Mouse (Mus musculus): ENCODE data around the gene Myo3b. TPM values are rescaled to one million over a fixed set of nuclear protein-coding genes. Genes with fewer than 3 reads are reported as not detected.
"Not testable (repeated sequence)": the region's sequence is repeated elsewhere in the genome, so short reads cannot be mapped to it uniquely, and the experiment has no call there.

The Myo3b gene
- polyA plus RNA-seq (2015; fragmentation: Nextera tagmentation; extraction: Ambion mirVana) = 0.17 and 0.19 TPM in 2 replicates

DNA sequence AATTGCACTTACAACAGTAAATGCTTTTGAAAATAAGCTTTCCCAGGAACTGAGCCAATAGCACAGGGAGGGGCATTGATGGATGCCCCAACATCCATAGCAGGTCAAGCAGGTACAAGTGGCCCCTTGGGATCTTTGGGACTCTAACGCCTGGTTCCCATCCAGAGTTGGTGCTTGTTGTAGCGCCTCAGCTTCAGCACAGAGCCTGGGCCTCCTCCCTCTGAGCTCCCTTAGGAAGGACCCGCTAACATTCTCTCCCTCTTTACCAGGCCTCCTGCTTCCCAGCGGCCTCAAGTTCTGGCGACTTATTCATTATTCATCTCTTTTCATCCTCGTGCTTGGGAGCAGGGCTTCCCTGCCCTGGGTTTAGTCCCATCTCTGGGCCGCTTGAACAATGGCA lies at the start of gene Myo3b:
TSS of gene Myo3b (plus strand) at position 375 of the 400 bp plus-strand sequence.
- WGBS = 24% methylated on average over 7 of the region's 7 CpGs
- Histone ChIP-seq H3K27me3 (no peaks in the 10 kb centered on the region), H3K4me1 (replicated peaks) (peaks cover 11% of the 10 kb centered on the region), H3K36me3 (no peaks in the 10 kb centered on the region), H3K27ac (no peak within 1 kb of the TSS), H3K4me2 (replicated peaks) (peak within 1 kb of the TSS; percentile 33), H3K4me3 (replicated peaks) (no peak within 1 kb of the TSS), H3K9ac (replicated peaks) (0 out of 2 replicates have a peak within 1 kb of the TSS, but pooled peaks have one; percentile 41), H3K9me3 (no peaks in the 10 kb centered on the region)
- no peak for ATAC-seq

DNA sequence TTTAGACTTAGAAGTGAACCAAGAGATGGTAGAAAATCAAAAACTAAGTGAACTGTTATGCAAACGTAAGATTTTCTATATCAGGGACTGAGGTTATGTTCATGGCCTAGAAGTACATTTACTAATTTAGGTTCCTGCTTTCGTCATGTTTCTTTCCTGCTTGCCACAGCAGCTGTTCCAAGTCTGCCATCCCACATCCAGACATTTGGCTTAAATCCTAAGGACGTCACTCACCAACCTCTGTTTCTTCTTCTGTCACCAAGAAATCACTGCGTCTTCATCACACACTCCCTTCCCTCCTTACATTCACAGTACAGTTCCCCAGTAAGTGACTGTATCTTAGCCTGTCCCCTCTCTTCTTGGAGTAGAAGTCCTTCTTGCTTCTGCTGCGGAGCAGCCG lies 49.7 kb upstream of the Myo3b start:
- Histone ChIP-seq H3K9me3 (no peaks in the 10 kb centered on the region), H3K27me3 (no peaks in the 10 kb centered on the region), H3K9ac (replicated peaks) (no peak overlapping the region), H3K4me3 (replicated peaks) (no peak overlapping the region), H3K4me1 (replicated peaks) (no peaks in the 10 kb centered on the region), H3K27ac (no peak overlapping the region), H3K4me2 (replicated peaks) (no peak overlapping the region), H3K36me3 (peaks cover 45% of the 10 kb centered on the region)
- no peak for ATAC-seq
- WGBS = 96% methylated on average over 6 of the region's 6 CpGs

GRCm38 (mm10) chr2:69990647-69991046 lies 48.3 kb upstream of the Myo3b start:
- no peaks in the 10 kb centered on the region for H3K4me1 ChIP-seq (replicated peaks)
- H3K9me3 ChIP-seq = no peaks in the 10 kb centered on the region
- ATAC-seq = no peak
- no peaks in the 10 kb centered on the region for H3K27me3 ChIP-seq
- H3K4me2 ChIP-seq (replicated peaks) = no peak overlapping the region
- no peak overlapping the region for H3K9ac ChIP-seq (replicated peaks)
- H3K36me3 ChIP-seq = peaks cover 51% of the 10 kb centered on the region
- 54% methylated on average over 2 of the region's 2 CpGs for WGBS
- no peak overlapping the region for H3K27ac ChIP-seq
- no peak overlapping the region for H3K4me3 ChIP-seq (replicated peaks)

DNA sequence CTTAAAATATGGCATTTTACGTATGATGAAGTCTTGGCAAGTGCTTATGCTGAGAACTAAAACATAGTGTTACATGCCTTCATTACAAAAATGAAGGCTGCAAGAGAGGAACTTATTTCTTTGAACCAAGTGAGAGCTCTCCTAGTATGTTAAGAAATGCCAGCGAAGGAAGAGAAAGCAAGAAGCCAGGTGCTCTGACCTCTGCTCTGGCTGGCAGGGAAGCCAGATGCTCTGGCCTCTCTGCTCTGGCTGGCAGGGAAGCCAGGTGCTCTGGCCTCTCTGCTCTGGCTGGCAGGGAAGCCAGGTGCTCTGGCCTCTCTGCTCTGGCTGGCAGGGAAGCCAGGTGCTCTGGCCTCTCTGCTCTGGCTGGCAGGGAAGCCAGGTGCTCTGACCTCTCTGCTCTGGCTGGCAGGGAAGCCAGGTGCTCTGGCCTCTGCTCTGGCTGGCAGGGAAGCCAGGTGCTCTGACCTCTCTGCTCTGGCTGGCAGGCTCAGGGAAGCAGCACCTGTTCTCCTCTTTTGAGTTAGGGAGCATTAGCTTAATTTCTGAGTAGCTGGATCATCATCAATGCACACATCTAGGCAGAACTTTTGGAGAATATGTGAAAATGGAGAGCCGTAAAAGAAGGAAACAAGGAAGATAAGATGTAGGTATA lies 44.7 kb upstream of the Myo3b start:
- not testable (repeated sequence) for H3K9ac ChIP-seq (replicated peaks); H3K4me2 ChIP-seq (replicated peaks); H3K27ac ChIP-seq; H3K27me3 ChIP-seq; ATAC-seq; H3K4me3 ChIP-seq (replicated peaks); H3K4me1 ChIP-seq (replicated peaks); H3K9me3 ChIP-seq
- peaks cover 51% of the 10 kb centered on the region for H3K36me3 ChIP-seq
- WGBS = 93% methylated on average over 3 of the region's 3 CpGs

GRCm38 (mm10) chr2:69994779-69995178 lies 44.1 kb upstream of the Myo3b start:
- H3K36me3 ChIP-seq = peaks cover 46% of the 10 kb centered on the region
- H3K9ac ChIP-seq (replicated peaks) = no peak overlapping the region
- no peak overlapping the region for H3K4me3 ChIP-seq (replicated peaks)
- no peaks in the 10 kb centered on the region for H3K4me1 ChIP-seq (replicated peaks)
- no peaks in the 10 kb centered on the region for H3K9me3 ChIP-seq
- WGBS = 96% methylated on average over 2 of the region's 2 CpGs
- H3K27me3 ChIP-seq = no peaks in the 10 kb centered on the region
- no peak overlapping the region for H3K27ac ChIP-seq
- no peak for ATAC-seq
- no peak overlapping the region for H3K4me2 ChIP-seq (replicated peaks)

DNA sequence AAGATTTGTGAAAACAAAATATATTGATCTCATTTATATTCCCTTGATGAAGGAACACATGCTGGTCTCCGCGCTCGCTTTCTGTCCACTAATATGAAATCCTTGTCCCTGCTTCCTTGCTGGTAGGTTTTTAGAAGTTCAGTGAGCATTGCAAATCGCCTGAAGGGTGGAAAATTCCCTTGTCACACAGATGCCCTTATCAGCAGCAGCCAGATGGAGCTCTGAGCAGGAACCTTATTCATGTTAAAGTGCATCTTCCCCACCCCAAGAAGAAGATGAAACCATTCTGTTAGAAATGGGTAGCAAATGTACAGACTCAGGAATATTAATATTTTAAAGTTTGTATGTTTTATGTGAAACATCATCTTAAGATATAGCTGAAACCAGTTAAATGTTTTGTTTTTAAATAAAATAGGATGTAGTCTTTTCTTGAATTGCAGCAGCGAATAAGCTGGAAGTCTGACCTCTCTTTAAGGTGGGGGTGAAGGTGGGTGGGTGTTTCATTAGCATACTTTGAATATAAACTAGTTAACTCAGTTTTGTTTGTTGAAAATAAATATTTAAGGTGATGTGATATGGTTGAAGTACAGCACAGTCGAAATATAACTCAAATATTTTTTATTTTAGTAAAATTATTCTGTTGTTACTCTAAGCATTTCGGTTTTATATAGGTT lies 39.7 kb upstream of the Myo3b start:
- H3K4me3 ChIP-seq (replicated peaks) = no peak overlapping the region
- H3K9ac ChIP-seq (replicated peaks) = no peak overlapping the region
- H3K4me1 ChIP-seq (replicated peaks) = no peaks in the 10 kb centered on the region
- no peak overlapping the region for H3K4me2 ChIP-seq (replicated peaks)
- no peak; the same call in 1 of the 2 replicates for ATAC-seq
- H3K27me3 ChIP-seq = no peaks in the 10 kb centered on the region
- no peak overlapping the region for H3K27ac ChIP-seq
- H3K36me3 ChIP-seq = peaks cover 25% of the 10 kb centered on the region
- WGBS = 67% methylated on average over 7 of the region's 7 CpGs
- H3K9me3 ChIP-seq = no peaks in the 10 kb centered on the region

GRCm38 (mm10) chr2:70000316-70000715 lies 38.6 kb upstream of the Myo3b start:
- H3K27ac ChIP-seq = no peak overlapping the region; the same call in 1 of the 2 replicates
- peaks cover 21% of the 10 kb centered on the region for H3K36me3 ChIP-seq
- WGBS = 68% methylated on average over 6 of the region's 6 CpGs
- H3K4me1 ChIP-seq (replicated peaks) = no peaks in the 10 kb centered on the region
- no peak overlapping the region for H3K4me2 ChIP-seq (replicated peaks)
- H3K27me3 ChIP-seq = no peaks in the 10 kb centered on the region
- no peak overlapping the region for H3K4me3 ChIP-seq (replicated peaks)
- ATAC-seq = no peak
- H3K9me3 ChIP-seq = no peaks in the 10 kb centered on the region
- H3K9ac ChIP-seq (replicated peaks) = no peak overlapping the region

DNA sequence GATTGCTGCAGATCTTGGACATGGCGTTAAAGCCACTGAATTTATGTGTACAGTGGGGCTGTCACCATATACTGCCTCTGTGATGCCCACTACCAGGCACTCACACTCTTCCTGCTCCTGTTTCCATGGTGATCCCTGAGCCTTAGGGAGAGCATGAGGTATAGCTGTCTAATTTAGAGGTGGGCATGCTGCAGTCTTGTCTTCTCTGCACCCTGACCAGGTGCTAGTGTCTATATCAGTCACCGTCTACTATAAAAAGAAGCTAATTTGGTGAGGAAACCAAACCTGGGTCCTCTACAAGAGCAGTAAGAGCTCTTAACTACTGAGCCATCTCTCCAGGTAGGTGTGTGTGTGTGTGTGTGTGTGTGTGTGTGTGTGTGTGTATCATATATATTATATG lies 32.4 kb upstream of the Myo3b start:
- Histone ChIP-seq H3K36me3 (peaks cover 22% of the 10 kb centered on the region), H3K4me3 (replicated peaks) (no peak overlapping the region), H3K27ac (no peak overlapping the region), H3K4me1 (replicated peaks) (no peaks in the 10 kb centered on the region), H3K27me3 (no peaks in the 10 kb centered on the region), H3K4me2 (replicated peaks) (no peak overlapping the region), H3K9ac (replicated peaks) (no peak overlapping the region), H3K9me3 (no peaks in the 10 kb centered on the region)
- 93% methylated on average over 2 of the region's 2 CpGs for WGBS
- no peak for ATAC-seq

DNA sequence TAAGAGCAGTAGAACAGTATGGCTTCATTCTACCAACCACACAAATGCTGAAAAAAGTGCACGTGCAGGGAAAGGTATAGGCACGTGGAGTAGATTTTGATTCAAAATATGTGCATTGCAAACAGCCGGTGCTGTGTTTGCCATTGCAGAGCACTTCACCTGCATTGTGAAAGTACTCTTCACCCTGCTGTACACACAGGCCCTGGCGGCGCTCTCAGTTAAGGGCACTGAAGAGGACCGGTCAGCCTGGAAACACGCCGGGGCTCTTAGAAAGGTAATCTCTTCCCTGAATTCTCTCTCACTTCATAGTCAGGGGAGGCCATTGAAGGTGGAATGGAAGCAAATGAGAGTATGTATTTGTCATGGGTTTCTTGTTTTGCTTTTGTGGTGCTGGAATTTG lies 26.0 kb upstream of the Myo3b start:
- H3K9ac ChIP-seq (replicated peaks) = no peak overlapping the region
- no peaks in the 10 kb centered on the region for H3K9me3 ChIP-seq
- ATAC-seq = no peak
- H3K27me3 ChIP-seq = no peaks in the 10 kb centered on the region
- no peak overlapping the region for H3K4me2 ChIP-seq (replicated peaks)
- WGBS = 95% methylated on average over 8 of the region's 8 CpGs
- H3K27ac ChIP-seq = no peak overlapping the region
- H3K4me3 ChIP-seq (replicated peaks) = no peak overlapping the region
- no peaks in the 10 kb centered on the region for H3K4me1 ChIP-seq (replicated peaks)
- H3K36me3 ChIP-seq = peaks cover 30% of the 10 kb centered on the region

GRCm38 (mm10) chr2:70018236-70018635 lies 20.7 kb upstream of the Myo3b start:
- Histone ChIP-seq H3K9ac (replicated peaks) (no peak overlapping the region), H3K36me3 (peaks cover 48% of the 10 kb centered on the region), H3K4me1 (replicated peaks) (no peaks in the 10 kb centered on the region), H3K27ac (no peak overlapping the region), H3K27me3 (no peaks in the 10 kb centered on the region), H3K4me2 (replicated peaks) (no peak overlapping the region), H3K9me3 (no peaks in the 10 kb centered on the region), H3K4me3 (replicated peaks) (no peak overlapping the region)
- no peak for ATAC-seq
- WGBS = 86% methylated on average over 6 of the region's 6 CpGs

GRCm38 (mm10) chr2:70024454-70024853 lies 14.5 kb upstream of the Myo3b start:
- 91% methylated on average over 2 of the region's 2 CpGs for WGBS
- H3K9ac ChIP-seq (replicated peaks) = no peak overlapping the region
- no peaks in the 10 kb centered on the region for H3K4me1 ChIP-seq (replicated peaks)
- 0 out of 2 replicates have a peak, but pooled peaks cover 5% of the 10 kb centered on the region for H3K9me3 ChIP-seq
- H3K4me2 ChIP-seq (replicated peaks) = no peak overlapping the region
- H3K36me3 ChIP-seq = peaks cover 29% of the 10 kb centered on the region
- H3K4me3 ChIP-seq (replicated peaks) = no peak overlapping the region
- H3K27me3 ChIP-seq = no peaks in the 10 kb centered on the region
- H3K27ac ChIP-seq = no peak overlapping the region
- ATAC-seq = no peak

GRCm38 (mm10) chr2:70025711-70026110 lies 13.2 kb upstream of the Myo3b start:
- Histone ChIP-seq H3K36me3 (peaks cover 25% of the 10 kb centered on the region), H3K9ac (replicated peaks) (no peak overlapping the region), H3K4me3 (replicated peaks) (no peak overlapping the region), H3K27me3 (no peaks in the 10 kb centered on the region), H3K4me2 (replicated peaks) (no peak overlapping the region), H3K9me3 (0 out of 2 replicates have a peak, but pooled peaks cover 9% of the 10 kb centered on the region), H3K27ac (no peak overlapping the region), H3K4me1 (replicated peaks) (no peaks in the 10 kb centered on the region)
- ATAC-seq = no peak
- 97% methylated on average over 5 of the region's 5 CpGs for WGBS

Measured in midbrain, embryonic 13.5 days (tissue).